Mouse (Mus musculus) forelimb bud, embryonic 11.5 days (tissue): ENCODE data around the gene Fibcd1.

ENCODE experiments used
- DNase-seq: peaks from one replicate; pipeline ENCODE4 v3.0.0-alpha.2; 2012; ENCODE audit warnings: low read depth, low spot score

Fibcd1 gene

DNA sequence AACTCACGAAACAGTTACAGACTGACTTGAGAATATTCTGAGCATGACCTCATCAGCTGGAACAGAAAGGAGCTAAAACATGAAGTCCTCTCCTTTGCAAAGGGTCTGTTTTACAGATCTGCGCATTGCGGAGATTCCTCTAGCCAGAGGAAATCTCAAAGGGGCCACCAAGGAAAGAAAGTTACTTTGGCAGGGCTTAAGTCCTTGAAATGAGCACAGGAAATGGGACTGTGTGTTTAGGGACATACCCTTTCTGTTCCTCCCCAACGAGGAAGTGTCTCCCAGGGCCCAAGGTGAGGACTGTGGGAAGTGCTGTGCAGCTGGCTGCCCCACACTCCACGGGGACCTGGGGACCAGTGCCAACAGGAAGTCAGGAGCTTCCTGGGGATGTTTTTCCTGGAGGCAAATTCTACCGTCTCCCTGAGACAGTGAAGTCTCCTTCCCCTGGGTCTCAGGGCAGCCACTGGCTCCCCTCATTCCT lies 76.1 kb downstream of the Fibcd1 start:
- no peak for DNase-seq

DNA sequence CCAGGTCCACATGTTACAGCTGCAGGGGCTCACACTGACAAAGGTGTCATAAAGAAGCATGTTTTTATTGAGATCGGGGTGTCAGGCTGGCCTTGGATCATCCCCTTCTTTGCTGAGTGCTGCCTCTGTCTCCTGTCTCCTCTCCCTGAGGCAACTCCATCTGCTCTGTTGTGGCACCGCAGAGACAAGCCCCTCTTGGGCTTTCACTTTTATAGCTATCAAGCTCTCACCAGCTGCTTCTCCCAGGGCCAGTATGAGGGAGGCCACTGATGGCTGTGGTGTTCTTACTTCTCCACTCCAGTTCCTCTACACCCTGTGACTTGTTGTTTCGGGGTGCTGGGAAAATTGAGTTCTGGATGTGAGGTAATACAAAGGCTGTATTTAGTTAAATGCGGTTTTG lies 76.7 kb downstream of the Fibcd1 start:
- DNase-seq = no peak

DNA sequence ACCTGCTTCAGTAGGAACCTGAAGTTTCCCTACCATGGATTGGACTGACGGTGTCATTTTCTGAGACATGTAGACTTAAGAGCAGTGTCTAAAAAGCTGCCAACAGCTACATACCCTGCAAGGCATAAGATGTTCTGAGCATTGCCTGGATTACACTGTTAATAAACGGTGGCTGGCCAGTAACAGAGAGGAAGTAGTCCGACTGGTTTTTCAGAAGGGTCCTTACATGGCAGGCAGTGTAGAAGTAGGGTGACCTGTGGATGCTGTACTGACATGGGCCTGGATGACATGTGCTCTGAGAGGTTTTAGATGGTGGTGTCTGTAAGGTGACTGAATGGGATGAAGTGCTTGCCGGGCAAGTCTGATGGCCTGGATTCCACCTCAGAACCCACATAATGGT lies 78.0 kb downstream of the Fibcd1 start:
- DNase-seq = no peak

- no peak for DNase-seq
These were observed 78.7 kb downstream of the Fibcd1 start for GRCm38 (mm10) chr2:31767104-31767503.
